In genomic region chrX:104196561-104196960, GRCm38 (mm10) we compare ENCODE assay signal across 27 mouse cellular contexts. TPM values are rescaled to one million over a fixed set of nuclear protein-coding genes. Genes with fewer than 3 reads are reported as not detected.
"Had no signal": no experiment of that assay in that cellular context is flagged by ENCODE, and none has a peak within 500 bp of the region (broad histone marks: within the 10 kb centered on the region; RNA-seq: fewer than 3 reads in every experiment).

No protein-coding gene starts in this region.

- H3K9ac ChIP-seq: heart, embryonic 12.5 days; hindbrain, embryonic 12.5 days; hindbrain, embryonic 14.5 days; intestine, embryonic 15.5 days; limb, embryonic 12.5 days; liver, embryonic 13.5 days had no signal

- H3K4me2 ChIP-seq: heart, embryonic 12.5 days; hindbrain, embryonic 12.5 days; hindbrain, embryonic 14.5 days; intestine, embryonic 15.5 days; limb, embryonic 12.5 days; liver, embryonic 11.5 days; liver, embryonic 13.5 days had no signal

- H3K27ac ChIP-seq: gastrocnemius, adult 2 months; heart, embryonic 10.5 days; hindbrain, embryonic 10.5 days; hindbrain, embryonic 12.5 days; hindbrain, embryonic 14.5 days; intestine, embryonic 15.5 days; layer of hippocampus, adult 2 months; left cerebral cortex, adult 2 months; limb, embryonic 10.5 days; limb, embryonic 12.5 days; liver, embryonic 13.5 days had no signal

- H3K4me3 ChIP-seq: gastrocnemius, adult 2 months; heart, embryonic 10.5 days; heart, embryonic 12.5 days; hindbrain, embryonic 10.5 days; hindbrain, embryonic 12.5 days; intestine, embryonic 15.5 days; layer of hippocampus, adult 2 months; left cerebral cortex, adult 2 months; limb, embryonic 10.5 days; limb, embryonic 12.5 days; liver, embryonic 13.5 days had no signal

- H3K36me3 ChIP-seq: heart, embryonic 10.5 days; heart, embryonic 12.5 days; hindbrain, embryonic 10.5 days; hindbrain, embryonic 12.5 days; intestine, embryonic 15.5 days; limb, embryonic 10.5 days; limb, embryonic 12.5 days; liver, embryonic 13.5 days had no signal

- ATAC-seq: hindbrain, embryonic 16.5 days; inflammation-experienced regulatory T-cells, adult 6 months; intestine, embryonic 15.5 days; intestine, postnatal 0 days had no signal

- H3K9me3 ChIP-seq: heart, embryonic 10.5 days; hindbrain, embryonic 12.5 days; intestine, embryonic 15.5 days; limb, embryonic 10.5 days; liver, embryonic 13.5 days had no signal

- DNase-seq: gastrocnemius, adult 2 months; gastrocnemius, postnatal 10 days; gastrocnemius, postnatal 25 days; heart, adult 18-20 months; heart, postnatal 10 days; heart, postnatal 4 days; kidney, adult 18-20 months; kidney, adult 8-10 months; kidney, postnatal 10 days; kidney, postnatal 25 days; kidney, postnatal 4 days; liver; liver, embryonic 13.5 days had no signal

- H3K4me1 ChIP-seq: heart, embryonic 10.5 days; heart, embryonic 12.5 days; hindbrain, embryonic 12.5 days; intestine, embryonic 15.5 days; limb, embryonic 10.5 days; limb, embryonic 12.5 days; liver, embryonic 13.5 days had no signal

RNA-seq across cellular contexts. Expression of gene Nexmif, which starts 4.4 kb away (rescaled TPM):
- polyA plus RNA-seq: inflammation-experienced regulatory T-cells, adult 6 months had no signal
